Mouse (Mus musculus) C2C12 (cell line): ENCODE data around the gene Gsg1l2. TPM values are rescaled to one million over a fixed set of nuclear protein-coding genes. Genes with fewer than 3 reads are reported as not detected.

ENCODE experiments used
- H3K27me3 ChIP-seq: one replicate; pipeline ENCODE4 v1.6.1; 2011; ENCODE audit not compliant: control insufficient read depth, insufficient read depth, insufficient read length
- H3K36me3 ChIP-seq: one replicate; pipeline ENCODE4 v1.6.1; 2011; ENCODE audit not compliant: control insufficient read depth, insufficient read depth
- H3K4me3 ChIP-seq: one replicate; pipeline ENCODE4 v1.5.1; 2011; ENCODE audit warnings: mild to moderate bottlenecking, control low read depth; ENCODE audit not compliant: poor library complexity, insufficient read depth, severe bottlenecking
- H3K79me2 ChIP-seq: one replicate; pipeline ENCODE4 v1.6.1; 2011; ENCODE audit not compliant: control insufficient read depth, insufficient read depth
- H3K79me3 ChIP-seq: one replicate; pipeline ENCODE4 v1.6.1; 2011; ENCODE audit warnings: low read depth, control low read depth
- H3ac ChIP-seq: one replicate; pipeline ENCODE3; 2011; ENCODE audit warnings: low read depth; ENCODE audit not compliant: control insufficient read depth, insufficient read length
- CEBPB ChIP-seq: IDR thresholded peaks from one replicate; pipeline ENCODE4 v1.6.1; 2011; ENCODE audit warnings: low read depth, mild to moderate bottlenecking, control low read depth, moderate library complexity
- CTCF ChIP-seq: IDR thresholded peaks from one replicate; pipeline ENCODE4 v1.5.1; 2011; ENCODE audit not compliant: control insufficient read depth, insufficient read depth, insufficient read length
- FOSL1 ChIP-seq: IDR thresholded peaks from one replicate; pipeline ENCODE4 v1.8.0; 2011; ENCODE audit warnings: mild to moderate bottlenecking, low read length; ENCODE audit not compliant: poor library complexity, insufficient read depth, severe bottlenecking
- MAX ChIP-seq: IDR thresholded peaks from one replicate; pipeline ENCODE4 v1.6.1; 2011; ENCODE audit warnings: mild to moderate bottlenecking, control low read depth
- MYOD1 ChIP-seq: IDR thresholded peaks from one replicate; pipeline ENCODE4 v1.6.1; 2011; ENCODE audit warnings: low read depth; ENCODE audit not compliant: control insufficient read depth, insufficient read length
- MYOG ChIP-seq: IDR thresholded peaks from one replicate; pipeline ENCODE4 v1.6.1; 2011; ENCODE audit not compliant: control insufficient read depth, insufficient read length; ENCODE audit errors: extremely low read depth
- USF1 ChIP-seq: IDR thresholded peaks from one replicate; pipeline ENCODE4 v1.6.1; 2011; ENCODE audit warnings: low read depth, mild to moderate bottlenecking, control low read depth, moderate library complexity
- polyA plus RNA-seq: library from polyadenylated mRNA; unstranded; fragments of >200 nt; fragmentation: generic; extraction: Trizol; gene quantifications from one replicate; pipeline ENCODE4 v1.2.1, GENCODE M21; 2012; ENCODE audit warnings: missing spikeins

Gsg1l2 gene
- polyA plus RNA-seq, 1 experiment, result not detected

- Histone ChIP-seq H3ac (no peak overlapping the region), H3K36me3 (no peaks in the 10 kb centered on the region), H3K79me2 (no peaks in the 10 kb centered on the region), H3K4me3 (no peak overlapping the region), H3K79me3 (no peaks in the 10 kb centered on the region), H3K27me3 (peaks cover 8% of the 10 kb centered on the region)
- TF ChIP-seq CTCF (no peak), USF1 (no peak), MAX (no peak), FOSL1 (no peak), CEBPB (no peak), MYOG (no peak), MYOD1 (no peak)
Observed at GRCm38 (mm10) chr11:67801169-67801568, 26.8 kb downstream of the Gsg1l2 start.

- Histone ChIP-seq H3K79me3 (no peaks in the 10 kb centered on the region), H3K27me3 (peaks cover 7% of the 10 kb centered on the region), H3ac (no peak overlapping the region), H3K4me3 (no peak overlapping the region), H3K79me2 (no peaks in the 10 kb centered on the region), H3K36me3 (no peaks in the 10 kb centered on the region)
- TF ChIP-seq CEBPB, result no peak
- TF ChIP-seq CTCF, result no peak
- no peak for TF ChIP-seq USF1
- no peak for TF ChIP-seq MAX
- TF ChIP-seq MYOG, result no peak
Observed at GRCm38 (mm10) chr11:67805538-67805937, 31.1 kb downstream of the Gsg1l2 start.

- no peaks in the 10 kb centered on the region for H3K36me3 ChIP-seq
- TF ChIP-seq FOSL1, result no peak
- H3ac ChIP-seq, result no peak overlapping the region
- H3K4me3 ChIP-seq, result no peak overlapping the region
- H3K27me3 ChIP-seq, result peaks cover 6% of the 10 kb centered on the region
- H3K79me3 ChIP-seq, result no peaks in the 10 kb centered on the region
- H3K79me2 ChIP-seq, result no peaks in the 10 kb centered on the region
Observed at GRCm38 (mm10) chr11:67806832-67807597, 32.6 kb downstream of the Gsg1l2 start.

- Histone ChIP-seq H3K79me2 (no peaks in the 10 kb centered on the region), H3K4me3 (no peak overlapping the region), H3ac (no peak overlapping the region), H3K36me3 (no peaks in the 10 kb centered on the region), H3K27me3 (peaks cover 4% of the 10 kb centered on the region), H3K79me3 (no peaks in the 10 kb centered on the region)
- TF ChIP-seq CTCF (no peak), CEBPB (no peak), FOSL1 (no peak), USF1 (no peak), MAX (no peak), MYOG (no peak), MYOD1 (no peak)
Observed at GRCm38 (mm10) chr11:67808051-67808450, 33.6 kb downstream of the Gsg1l2 start.

GRCm38 (mm10) chr11:67811535-67811934 is 37.1 kb downstream of the Gsg1l2 start:
- TF ChIP-seq FOSL1 (no peak), MYOD1 (no peak), CEBPB (no peak), USF1 (no peak), MAX (no peak), CTCF (no peak), MYOG (no peak)
- peaks cover 19% of the 10 kb centered on the region for H3K27me3 ChIP-seq
- no peaks in the 10 kb centered on the region for H3K36me3 ChIP-seq
- H3K4me3 ChIP-seq, result no peak overlapping the region
- no peak overlapping the region for H3ac ChIP-seq
- no peaks in the 10 kb centered on the region for H3K79me2 ChIP-seq
- H3K79me3 ChIP-seq, result no peaks in the 10 kb centered on the region

- Histone ChIP-seq H3K79me3 (no peaks in the 10 kb centered on the region), H3K27me3 (peaks cover 9% of the 10 kb centered on the region), H3K4me3 (no peak overlapping the region), H3K36me3 (no peaks in the 10 kb centered on the region), H3K79me2 (no peaks in the 10 kb centered on the region), H3ac (no peak overlapping the region)
- TF ChIP-seq FOSL1, result no peak
- peak; percentile 30 for TF ChIP-seq CTCF
Observed at GRCm38 (mm10) chr11:67819604-67820003, 45.2 kb downstream of the Gsg1l2 start.
